Mouse (Mus musculus): ENCODE measurements at regions not wholly inside any gene's neighbourhood (a gene's known extent, or its start where the extent isn't known, plus 50 kb on each side); places are given as distances from the start of the nearest gene placed in this dataset.

DNA sequence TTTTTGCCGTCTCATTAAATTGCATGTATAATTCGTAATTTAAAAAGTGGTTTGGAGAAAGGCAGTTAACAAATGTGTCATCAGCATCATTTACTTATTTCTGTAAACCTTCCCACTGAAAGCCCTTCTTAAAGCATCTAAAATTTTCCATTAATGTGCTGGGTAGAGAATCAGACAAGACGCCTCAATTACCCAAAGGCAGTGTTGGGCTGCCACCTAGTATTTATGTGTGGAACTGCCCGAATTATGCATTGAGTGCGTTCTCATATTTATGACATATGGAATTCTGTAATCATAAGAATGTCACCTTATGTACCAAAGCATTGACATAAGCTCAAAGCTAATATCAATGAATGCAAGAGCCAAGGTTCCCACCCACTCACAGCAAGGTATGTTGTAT, 300.7 kb downstream of the Pax3 start:
- H3K4me1 ChIP-seq (ENCODE audit: control insufficient read depth, insufficient read depth, low read length), result no peaks in the 10 kb centered on the region
- 54% methylated on average over 5 of the region's 5 CpGs for WGBS
- no peaks in the 10 kb centered on the region for H3K27me3 ChIP-seq (ENCODE audit: control insufficient read depth, insufficient read depth, low read length)
- no peak for ATAC-seq (ENCODE audit: low read depth)
- H3K36me3 ChIP-seq (ENCODE audit: control insufficient read depth, insufficient read depth, low read length), result no peaks in the 10 kb centered on the region
- no peak overlapping the region for H3K27ac ChIP-seq (ENCODE audit: low read depth, low read length)
- H3K4me2 ChIP-seq (ENCODE audit: low read depth, low read length), result no peak overlapping the region
- H3K9ac ChIP-seq (replicated peaks; ENCODE audit: low read depth, low read length), result no peak overlapping the region
- no peaks in the 10 kb centered on the region for H3K9me3 ChIP-seq (ENCODE audit: control insufficient read depth, low read length)
- H3K4me3 ChIP-seq (ENCODE audit: low read depth, low read length), result no peak overlapping the region

DNA sequence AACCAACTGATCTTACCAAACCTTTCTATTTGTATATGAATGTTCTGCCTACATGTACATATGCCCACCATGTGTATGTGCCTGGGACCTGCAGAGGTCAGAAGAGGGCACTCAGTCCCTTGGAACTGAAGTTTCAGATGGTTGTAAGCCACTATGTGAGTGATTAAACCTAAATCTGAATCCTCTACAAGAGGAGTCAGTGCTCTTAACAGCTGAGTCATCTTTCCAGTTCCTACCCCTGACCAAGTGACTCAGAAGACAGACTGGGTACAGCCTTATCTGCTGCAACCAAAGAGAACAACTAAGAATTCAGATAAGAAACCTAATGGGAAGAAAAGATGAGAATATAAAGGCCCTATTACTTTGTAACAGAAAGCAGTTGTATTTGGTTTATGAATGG, 317.9 kb downstream of the Pax3 start:
- Histone ChIP-seq H3K9ac (replicated peaks; ENCODE audit: low read depth, low read length) (no peak overlapping the region), H3K4me2 (ENCODE audit: low read depth, low read length) (no peak overlapping the region), H3K9me3 (ENCODE audit: control insufficient read depth, low read length) (no peaks in the 10 kb centered on the region), H3K36me3 (ENCODE audit: control insufficient read depth, insufficient read depth, low read length) (no peaks in the 10 kb centered on the region), H3K4me1 (ENCODE audit: control insufficient read depth, insufficient read depth, low read length) (no peaks in the 10 kb centered on the region), H3K27me3 (ENCODE audit: control insufficient read depth, insufficient read depth, low read length) (no peaks in the 10 kb centered on the region), H3K4me3 (ENCODE audit: low read depth, low read length) (no peak overlapping the region), H3K27ac (ENCODE audit: low read depth, low read length) (no peak overlapping the region)
- no peak for ATAC-seq (ENCODE audit: low read depth)

DNA sequence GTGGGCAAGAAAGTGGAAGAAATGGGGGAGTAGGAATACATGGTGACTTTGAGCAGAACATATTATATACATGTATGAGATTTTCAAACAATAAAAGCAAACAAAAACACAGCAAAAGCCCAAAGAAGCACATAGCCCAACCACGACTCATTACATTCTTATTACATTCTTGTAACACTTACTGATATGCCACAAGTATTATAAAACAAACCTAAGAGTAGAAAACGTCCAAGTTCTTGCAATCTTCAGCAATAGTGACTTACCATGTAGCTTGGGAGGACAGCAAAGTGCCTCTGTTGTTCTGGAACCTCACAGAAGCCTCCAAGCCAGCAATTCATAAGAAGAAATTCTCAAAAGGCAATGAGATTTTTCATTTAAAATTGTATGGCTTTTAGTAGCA, 326.8 kb downstream of the Pax3 start:
- WGBS, result 69% methylated on average over 2 of the region's 2 CpGs
- Histone ChIP-seq H3K36me3 (ENCODE audit: control insufficient read depth, insufficient read depth, low read length) (no peaks in the 10 kb centered on the region), H3K4me1 (ENCODE audit: control insufficient read depth, insufficient read depth, low read length) (no peaks in the 10 kb centered on the region), H3K27ac (ENCODE audit: low read depth, low read length) (no peak overlapping the region), H3K4me3 (ENCODE audit: low read depth, low read length) (no peak overlapping the region), H3K9me3 (ENCODE audit: control insufficient read depth, low read length) (no peaks in the 10 kb centered on the region), H3K27me3 (ENCODE audit: control insufficient read depth, insufficient read depth, low read length) (no peaks in the 10 kb centered on the region), H3K9ac (replicated peaks; ENCODE audit: low read depth, low read length) (no peak overlapping the region), H3K4me2 (ENCODE audit: low read depth, low read length) (no peak overlapping the region)
- ATAC-seq (ENCODE audit: low read depth), result no peak

DNA sequence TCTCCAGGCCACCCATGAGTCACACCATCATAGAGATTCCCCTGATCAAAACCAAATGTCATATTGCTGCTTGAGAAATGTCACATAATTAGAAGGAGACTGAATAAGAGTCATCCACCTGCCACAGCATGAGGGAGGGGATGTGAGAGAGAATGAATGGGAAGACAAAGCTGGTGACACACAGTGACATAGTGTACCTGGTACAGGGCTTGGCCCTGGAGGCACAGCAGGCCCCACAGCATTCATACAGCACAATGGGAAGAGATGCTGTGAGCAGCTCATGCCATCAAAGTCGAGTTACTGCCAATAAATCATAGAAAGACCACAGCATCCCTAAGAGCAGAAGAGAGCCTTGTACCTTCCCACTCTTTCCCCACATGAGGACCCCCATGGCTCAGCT, 327.8 kb downstream of the Pax3 start:
- no peak overlapping the region for H3K27ac ChIP-seq (ENCODE audit: low read depth, low read length)
- no peak for ATAC-seq (ENCODE audit: low read depth)
- no peak overlapping the region for H3K4me3 ChIP-seq (ENCODE audit: low read depth, low read length)
- H3K9ac ChIP-seq (replicated peaks; ENCODE audit: low read depth, low read length), result no peak overlapping the region
- H3K36me3 ChIP-seq (ENCODE audit: control insufficient read depth, insufficient read depth, low read length), result no peaks in the 10 kb centered on the region
- H3K9me3 ChIP-seq (ENCODE audit: control insufficient read depth, low read length), result no peaks in the 10 kb centered on the region
- H3K4me2 ChIP-seq (ENCODE audit: low read depth, low read length), result no peak overlapping the region
- no peaks in the 10 kb centered on the region for H3K4me1 ChIP-seq (ENCODE audit: control insufficient read depth, insufficient read depth, low read length)
- 44% methylated on average over 1 of the region's 1 CpGs for WGBS
- H3K27me3 ChIP-seq (ENCODE audit: control insufficient read depth, insufficient read depth, low read length), result no peaks in the 10 kb centered on the region

DNA sequence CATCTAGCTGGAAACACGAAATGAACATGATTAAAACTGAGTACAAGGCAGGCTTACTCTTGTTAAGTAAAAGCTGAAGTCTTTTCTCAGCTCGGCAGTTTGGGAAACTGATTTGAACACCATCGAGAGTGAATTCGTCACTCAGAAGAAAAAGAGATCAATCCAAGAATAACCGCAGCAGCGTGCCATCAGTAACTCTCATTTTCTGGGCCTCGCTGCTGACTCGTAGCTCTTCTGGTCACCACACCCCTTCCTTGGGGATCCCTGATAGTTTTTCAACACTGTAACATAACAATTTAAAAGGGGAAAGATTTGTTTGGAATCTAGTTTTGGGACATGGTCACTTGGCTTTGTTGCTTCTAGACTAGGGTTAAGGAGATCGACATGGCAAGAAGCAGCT, 337.0 kb downstream of the Pax3 start:
- ATAC-seq (ENCODE audit: low read depth), result no peak
- H3K27me3 ChIP-seq (ENCODE audit: control insufficient read depth, insufficient read depth, low read length), result no peaks in the 10 kb centered on the region
- 91% methylated on average over 9 of the region's 9 CpGs for WGBS

DNA sequence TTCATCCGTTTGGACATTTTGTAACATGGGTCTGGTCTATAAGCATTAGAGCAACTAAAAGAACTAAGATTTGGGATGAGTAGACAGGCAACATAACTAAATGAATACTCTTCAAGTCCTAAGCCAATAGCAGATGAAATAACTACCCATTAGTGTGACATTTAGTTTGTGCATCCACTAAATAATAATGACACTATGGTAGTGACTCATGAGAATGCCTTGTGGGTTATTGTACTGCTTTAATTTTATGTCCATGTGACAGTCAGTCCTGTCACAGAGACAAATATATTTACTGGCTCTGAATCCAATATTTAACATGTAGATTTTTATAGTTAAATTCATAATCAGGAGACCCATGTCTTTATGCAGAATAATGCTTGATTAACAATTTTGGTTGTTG, 339.5 kb upstream of the Epha4 start:
- Histone ChIP-seq H3K9me3 (ENCODE audit: control insufficient read depth, low read length) (no peaks in the 10 kb centered on the region), H3K9ac (replicated peaks; ENCODE audit: low read depth, low read length) (no peak overlapping the region), H3K36me3 (ENCODE audit: control insufficient read depth, insufficient read depth, low read length) (no peaks in the 10 kb centered on the region), H3K27me3 (ENCODE audit: control insufficient read depth, insufficient read depth, low read length) (no peaks in the 10 kb centered on the region), H3K4me3 (ENCODE audit: low read depth, low read length) (no peak overlapping the region), H3K4me1 (ENCODE audit: control insufficient read depth, insufficient read depth, low read length) (no peaks in the 10 kb centered on the region), H3K27ac (ENCODE audit: low read depth, low read length) (no peak overlapping the region), H3K4me2 (ENCODE audit: low read depth, low read length) (no peak overlapping the region)
- WGBS, result 89% methylated on average over 1 of the region's 1 CpGs
- no peak for ATAC-seq (ENCODE audit: low read depth)

More for the DNA sequence above, 337.0 kb downstream of the Pax3 start:
- Histone ChIP-seq H3K4me2 (ENCODE audit: low read depth, low read length) (no peak overlapping the region), H3K4me3 (ENCODE audit: low read depth, low read length) (no peak overlapping the region), H3K27ac (ENCODE audit: low read depth, low read length) (no peak overlapping the region), H3K9me3 (ENCODE audit: control insufficient read depth, low read length) (no peaks in the 10 kb centered on the region), H3K36me3 (ENCODE audit: control insufficient read depth, insufficient read depth, low read length) (no peaks in the 10 kb centered on the region), H3K9ac (replicated peaks; ENCODE audit: low read depth, low read length) (no peak overlapping the region), H3K4me1 (ENCODE audit: control insufficient read depth, insufficient read depth, low read length) (no peaks in the 10 kb centered on the region)

DNA sequence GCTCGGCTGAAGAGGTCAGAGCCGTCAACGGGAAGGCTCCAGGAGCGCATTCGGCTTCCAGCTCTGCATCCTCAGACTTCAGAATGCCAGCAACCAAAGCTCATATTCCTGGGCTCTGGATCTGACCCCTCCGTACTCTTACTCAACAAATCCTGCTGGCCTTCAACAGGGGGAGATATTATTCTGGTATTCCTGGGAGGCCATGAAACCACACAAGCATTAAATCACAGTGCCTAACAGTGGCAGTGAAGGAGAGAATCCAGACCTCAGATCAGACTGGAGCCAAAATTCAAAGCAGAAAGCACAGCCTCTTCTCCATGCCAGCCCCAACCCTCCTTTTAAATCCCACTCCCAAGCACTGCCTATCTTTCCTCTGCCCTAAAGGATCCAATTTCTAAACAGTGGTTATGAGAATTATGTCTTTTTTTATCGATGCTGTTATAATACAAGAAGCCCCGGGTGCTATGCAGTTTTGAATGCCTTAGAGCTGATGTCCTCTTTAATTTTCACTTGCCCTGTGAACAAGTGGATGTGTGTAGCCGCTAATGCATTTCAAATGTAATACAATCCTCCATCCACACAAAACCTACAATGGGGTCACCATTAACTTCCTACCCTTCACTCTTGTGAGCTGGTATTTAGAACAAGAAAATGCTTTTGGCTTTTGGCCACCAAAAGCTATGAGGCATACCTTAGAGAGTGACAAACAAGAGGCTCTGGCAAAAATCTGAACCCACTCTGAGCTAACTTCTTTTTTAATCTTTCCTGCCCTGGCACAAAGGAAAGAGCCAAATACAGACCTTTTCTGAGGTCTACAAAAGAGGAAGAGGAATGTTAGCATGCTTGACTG, 333.1 kb upstream of the Epha4 start:
- Histone ChIP-seq H3K4me3 (ENCODE audit: low read depth, low read length) (no peak overlapping the region), H3K9me3 (ENCODE audit: control insufficient read depth, low read length) (no peaks in the 10 kb centered on the region), H3K27me3 (ENCODE audit: control insufficient read depth, insufficient read depth, low read length) (no peaks in the 10 kb centered on the region), H3K9ac (replicated peaks; ENCODE audit: low read depth, low read length) (no peak overlapping the region), H3K27ac (ENCODE audit: low read depth, low read length) (no peak overlapping the region), H3K4me2 (ENCODE audit: low read depth, low read length) (no peak overlapping the region), H3K4me1 (ENCODE audit: control insufficient read depth, insufficient read depth, low read length) (no peaks in the 10 kb centered on the region), H3K36me3 (ENCODE audit: control insufficient read depth, insufficient read depth, low read length) (no peaks in the 10 kb centered on the region)
- WGBS, result 49% methylated on average over 9 of the region's 9 CpGs
- no peak for ATAC-seq (ENCODE audit: low read depth)

DNA sequence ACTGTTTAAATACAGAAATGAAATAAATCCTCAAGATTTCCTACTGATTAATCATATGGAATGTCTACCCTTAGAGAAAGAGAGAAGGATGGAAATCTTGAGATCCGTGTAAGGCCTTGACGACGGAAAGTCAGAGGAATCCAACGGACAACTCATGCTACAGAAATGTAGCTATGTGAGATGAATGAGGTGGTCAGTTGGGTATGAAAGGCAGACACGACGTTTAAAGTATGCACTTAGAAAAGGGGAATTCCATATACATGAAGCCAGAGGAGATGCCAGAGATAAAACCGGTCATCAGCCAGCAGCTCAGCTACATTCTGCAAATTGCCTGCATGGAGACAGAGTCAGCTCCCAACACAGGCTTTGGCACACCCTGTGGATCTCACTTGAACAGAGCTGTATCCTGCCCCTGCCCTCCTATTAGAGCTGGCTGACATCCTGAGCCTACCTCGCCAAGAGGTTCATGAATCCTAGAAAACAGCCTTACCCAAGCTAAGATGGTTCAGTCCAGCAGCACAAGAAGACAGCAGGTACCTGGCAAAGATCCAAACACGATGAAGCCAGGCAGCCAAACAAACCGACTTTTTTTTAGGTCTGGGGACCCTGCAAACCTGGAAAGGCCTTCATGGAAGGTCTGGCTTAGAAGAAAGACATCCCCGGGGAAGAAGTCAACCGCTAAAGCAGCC, 331.3 kb upstream of the Epha4 start:
- Histone ChIP-seq H3K27me3 (ENCODE audit: control insufficient read depth, insufficient read depth, low read length) (no peaks in the 10 kb centered on the region), H3K4me1 (ENCODE audit: control insufficient read depth, insufficient read depth, low read length) (no peaks in the 10 kb centered on the region), H3K4me2 (ENCODE audit: low read depth, low read length) (no peak overlapping the region), H3K36me3 (ENCODE audit: control insufficient read depth, insufficient read depth, low read length) (no peaks in the 10 kb centered on the region), H3K9ac (replicated peaks; ENCODE audit: low read depth, low read length) (no peak overlapping the region), H3K9me3 (ENCODE audit: control insufficient read depth, low read length) (no peaks in the 10 kb centered on the region), H3K27ac (ENCODE audit: low read depth, low read length) (no peak overlapping the region), H3K4me3 (ENCODE audit: low read depth, low read length) (no peak overlapping the region)
- 70% methylated on average over 12 of the region's 12 CpGs for WGBS
- no peak for ATAC-seq (ENCODE audit: low read depth)

DNA sequence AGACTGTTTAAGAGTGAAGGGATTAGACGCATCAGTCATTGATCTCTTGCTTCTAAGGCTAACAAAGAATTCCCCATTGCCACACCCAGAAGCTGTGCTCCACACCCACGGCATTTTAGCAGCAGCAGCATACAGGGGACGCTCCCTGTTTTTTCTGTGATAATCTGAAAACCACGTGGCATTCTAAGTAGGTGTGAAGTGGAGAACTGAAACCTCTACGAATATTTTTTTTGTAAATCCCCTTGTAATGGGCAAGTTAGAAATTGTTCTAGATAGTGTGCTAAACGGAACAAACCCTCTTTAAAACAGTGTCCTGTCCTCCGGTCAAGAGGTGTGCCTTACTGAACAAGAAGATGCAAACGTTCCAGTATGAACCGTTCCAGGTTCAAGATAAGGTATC, 325.8 kb upstream of the Epha4 start:
- WGBS, result 71% methylated on average over 9 of the region's 9 CpGs
- ATAC-seq (ENCODE audit: low read depth), result no peak
- Histone ChIP-seq H3K4me3 (ENCODE audit: low read depth, low read length) (no peak overlapping the region), H3K9ac (replicated peaks; ENCODE audit: low read depth, low read length) (no peak overlapping the region), H3K27me3 (ENCODE audit: control insufficient read depth, insufficient read depth, low read length) (no peaks in the 10 kb centered on the region), H3K36me3 (ENCODE audit: control insufficient read depth, insufficient read depth, low read length) (no peaks in the 10 kb centered on the region), H3K4me2 (ENCODE audit: low read depth, low read length) (no peak overlapping the region), H3K9me3 (ENCODE audit: control insufficient read depth, low read length) (no peaks in the 10 kb centered on the region), H3K27ac (ENCODE audit: low read depth, low read length) (no peak overlapping the region), H3K4me1 (ENCODE audit: control insufficient read depth, insufficient read depth, low read length) (no peaks in the 10 kb centered on the region)
